Mouse (Mus musculus) forebrain, embryonic 15.5 days (tissue): ENCODE data around the gene Taf15. TPM values are rescaled to one million over a fixed set of nuclear protein-coding genes. Genes with fewer than 3 reads are reported as not detected.

Experiments
- ATAC-seq: fragments of 200-750 bp; cut with Nextera tagmentation; replicated peaks from 2 replicates; pipeline ENCODE4 v1.8.0; 2017; ENCODE audit warnings: mild to moderate bottlenecking, moderate TSS enrichment, moderate library complexity
- H3K27ac ChIP-seq: fragments of 300-500 bp; sonication (generic); replicated peaks from 2 replicates; pipeline ENCODE4 v1.5.1; 2015; ENCODE audit warnings: mild to moderate bottlenecking, inconsistent platforms
- H3K27me3 ChIP-seq: fragments of 300-500 bp; sonication (generic); 2 replicates; pipeline ENCODE4 v1.6.1; 2015; ENCODE audit warnings: inconsistent platforms
- H3K36me3 ChIP-seq: fragments of 300-500 bp; sonication (generic); 2 replicates; pipeline ENCODE4 v1.6.1; 2015; ENCODE audit warnings: mild to moderate bottlenecking, inconsistent platforms
- H3K4me1 ChIP-seq: fragments of 300-500 bp; sonication (generic); 2 replicates; pipeline ENCODE4 v1.6.1; 2015; ENCODE audit warnings: inconsistent platforms
- H3K4me2 ChIP-seq: fragments of 300-500 bp; sonication (generic); replicated peaks from 2 replicates; pipeline ENCODE4 v1.6.1; 2015; ENCODE audit warnings: mild to moderate bottlenecking, inconsistent platforms
- H3K4me3 ChIP-seq: fragments of 300-500 bp; sonication (generic); 2 replicates; pipeline ENCODE4 v1.5.1; 2015; ENCODE audit warnings: mild to moderate bottlenecking, inconsistent platforms
- H3K9ac ChIP-seq: fragments of 300-500 bp; sonication (generic); replicated peaks from 2 replicates; pipeline ENCODE4 v1.6.1; 2015; ENCODE audit warnings: mild to moderate bottlenecking, inconsistent platforms
- H3K9me3 ChIP-seq: fragments of 300-500 bp; sonication (generic); 2 replicates; pipeline ENCODE4 v1.6.1; 2016; ENCODE audit warnings: inconsistent platforms
- WGBS: fragments of 180-500 bp; shearing (Covaris S2); methylation state at CpG from one replicate; pipeline ENCODE4 v1.1.7; 2015; ENCODE audit warnings: mixed read lengths; 5-methylcytosine and 5-hydroxymethylcytosine counted together
- polyA plus RNA-seq: library from polyadenylated mRNA; unstranded; fragments of >200 nt; fragmentation: Nextera tagmentation; extraction: Ambion mirVana; gene quantifications from 2 replicates; pipeline ENCODE4 v1.2.1, GENCODE M21; 2015

Gene Taf15
- polyA plus RNA-seq, 1 experiment from 2014 or later: 12.9 TPM

- Histone ChIP-seq H3K27ac (no peak overlapping the region), H3K4me2 (peak overlapping the region; percentile 31), H3K4me3 (peak overlapping the region; percentile 18), H3K36me3 (no peaks in the 10 kb centered on the region), H3K9me3 (no peaks in the 10 kb centered on the region), H3K27me3 (peaks cover 45% of the 10 kb centered on the region), H3K4me1 (peaks cover 20% of the 10 kb centered on the region), H3K9ac (no peak overlapping the region)
- 32% methylated on average over 19 of the region's 19 CpGs for WGBS
- no peak for ATAC-seq
Measured at GRCm38 (mm10) chr11:83445001-83445400, 27.9 kb upstream of the Taf15 start.

- Histone ChIP-seq H3K36me3 (no peaks in the 10 kb centered on the region), H3K4me3 (no peak overlapping the region), H3K27ac (no peak overlapping the region), H3K9me3 (no peaks in the 10 kb centered on the region), H3K4me1 (peaks cover 18% of the 10 kb centered on the region), H3K4me2 (no peak overlapping the region), H3K9ac (no peak overlapping the region), H3K27me3 (peaks cover 30% of the 10 kb centered on the region)
- 82% methylated on average over 10 of the region's 10 CpGs for WGBS
- no peak for ATAC-seq
Measured at GRCm38 (mm10) chr11:83447612-83448011, 25.3 kb upstream of the Taf15 start.

GRCm38 (mm10) chr11:83448021-83448926 lies 24.6 kb upstream of the Taf15 start:
- Histone ChIP-seq H3K36me3 (no peaks in the 10 kb centered on the region), H3K4me3 (no peak overlapping the region), H3K9me3 (no peaks in the 10 kb centered on the region), H3K9ac (no peak overlapping the region), H3K4me1 (peaks cover 13% of the 10 kb centered on the region; the same call in 1 of the 2 replicates), H3K27me3 (peaks cover 23% of the 10 kb centered on the region), H3K4me2 (no peak overlapping the region), H3K27ac (no peak overlapping the region)
- 54% methylated on average over 16 of the region's 16 CpGs for WGBS
- no peak for ATAC-seq

GRCm38 (mm10) chr11:83448927-83449236 lies 24.0 kb upstream of the Taf15 start:
- ATAC-seq: 0 out of 2 replicates have a peak, but pooled peaks have one; percentile 16

GRCm38 (mm10) chr11:83449298-83449697 lies 23.6 kb upstream of the Taf15 start:
- H3K4me1 ChIP-seq: peaks cover 13% of the 10 kb centered on the region; the same call in 1 of the 2 replicates
- no peak overlapping the region for H3K4me3 ChIP-seq
- peaks cover 13% of the 10 kb centered on the region for H3K27me3 ChIP-seq
- no peak for ATAC-seq
- H3K4me2 ChIP-seq: no peak overlapping the region
- no peaks in the 10 kb centered on the region for H3K9me3 ChIP-seq
- H3K27ac ChIP-seq: no peak overlapping the region
- H3K36me3 ChIP-seq: no peaks in the 10 kb centered on the region
- H3K9ac ChIP-seq: no peak overlapping the region
- WGBS: 74% methylated on average over 4 of the region's 4 CpGs

More at GRCm38 (mm10) chr11:83448927-83449236, 24.0 kb upstream of the Taf15 start:
- Histone ChIP-seq H3K36me3 (no peaks in the 10 kb centered on the region), H3K9ac (no peak overlapping the region), H3K4me3 (no peak overlapping the region), H3K27me3 (peaks cover 17% of the 10 kb centered on the region), H3K27ac (no peak overlapping the region), H3K4me2 (no peak overlapping the region), H3K4me1 (peaks cover 13% of the 10 kb centered on the region; the same call in 1 of the 2 replicates), H3K9me3 (no peaks in the 10 kb centered on the region)

- no peak for ATAC-seq
- H3K4me3 ChIP-seq: no peak overlapping the region
- H3K4me2 ChIP-seq: no peak overlapping the region
- WGBS: 18% methylated on average over 1 of the region's 1 CpGs
- no peak overlapping the region for H3K9ac ChIP-seq
- no peaks in the 10 kb centered on the region for H3K36me3 ChIP-seq
- no peak overlapping the region for H3K27ac ChIP-seq
- H3K27me3 ChIP-seq: peaks cover under 1% of the 10 kb centered on the region; the same call in 1 of the 2 replicates
- peaks cover 7% of the 10 kb centered on the region; the same call in 1 of the 2 replicates for H3K4me1 ChIP-seq
- H3K9me3 ChIP-seq: no peaks in the 10 kb centered on the region
Measured at GRCm38 (mm10) chr11:83450550-83450949, 22.3 kb upstream of the Taf15 start.

- ATAC-seq: no peak
- Histone ChIP-seq H3K4me1 (peaks cover 7% of the 10 kb centered on the region; the same call in 1 of the 2 replicates), H3K9ac (no peak overlapping the region), H3K27me3 (no peaks in the 10 kb centered on the region), H3K27ac (no peak overlapping the region), H3K4me2 (no peak overlapping the region), H3K9me3 (no peaks in the 10 kb centered on the region), H3K36me3 (no peaks in the 10 kb centered on the region), H3K4me3 (no peak overlapping the region)
- 90% methylated on average over 10 of the region's 10 CpGs for WGBS
Measured at GRCm38 (mm10) chr11:83451281-83451680, 21.6 kb upstream of the Taf15 start.

GRCm38 (mm10) chr11:83454548-83454947 lies 18.3 kb upstream of the Taf15 start:
- H3K27me3 ChIP-seq: no peaks in the 10 kb centered on the region
- H3K4me3 ChIP-seq: no peak overlapping the region
- no peaks in the 10 kb centered on the region for H3K36me3 ChIP-seq
- no peak overlapping the region for H3K27ac ChIP-seq
- no peak for ATAC-seq
- no peaks in the 10 kb centered on the region for H3K9me3 ChIP-seq
- no peaks in the 10 kb centered on the region for H3K4me1 ChIP-seq
- 30% methylated on average over 4 of the region's 4 CpGs for WGBS
- H3K9ac ChIP-seq: no peak overlapping the region
- H3K4me2 ChIP-seq: no peak overlapping the region

- Histone ChIP-seq H3K9me3 (no peaks in the 10 kb centered on the region), H3K36me3 (no peaks in the 10 kb centered on the region), H3K4me1 (no peaks in the 10 kb centered on the region), H3K27me3 (no peaks in the 10 kb centered on the region), H3K4me2 (no peak overlapping the region), H3K9ac (no peak overlapping the region), H3K27ac (no peak overlapping the region), H3K4me3 (no peak overlapping the region)
- ATAC-seq: no peak
- WGBS: 68% methylated on average over 3 of the region's 3 CpGs
Measured at GRCm38 (mm10) chr11:83455608-83456007, 17.3 kb upstream of the Taf15 start.

- Histone ChIP-seq H3K4me1 (no peaks in the 10 kb centered on the region), H3K4me3 (no peak overlapping the region), H3K27me3 (peaks cover 9% of the 10 kb centered on the region), H3K9me3 (no peaks in the 10 kb centered on the region), H3K36me3 (no peaks in the 10 kb centered on the region), H3K9ac (no peak overlapping the region), H3K4me2 (no peak overlapping the region), H3K27ac (no peak overlapping the region)
- WGBS: 27% methylated on average over 7 of the region's 7 CpGs
- ATAC-seq: no peak
Measured at GRCm38 (mm10) chr11:83457257-83457656, 15.6 kb upstream of the Taf15 start.

GRCm38 (mm10) chr11:83457912-83458601 lies 14.8 kb upstream of the Taf15 start:
- Histone ChIP-seq H3K4me2 (no peak overlapping the region), H3K4me1 (peaks cover 7% of the 10 kb centered on the region), H3K4me3 (no peak overlapping the region), H3K27me3 (peaks cover 9% of the 10 kb centered on the region), H3K27ac (no peak overlapping the region), H3K9me3 (no peaks in the 10 kb centered on the region), H3K36me3 (no peaks in the 10 kb centered on the region), H3K9ac (no peak overlapping the region)
- no peak for ATAC-seq
- 46% methylated on average over 9 of the region's 9 CpGs for WGBS

GRCm38 (mm10) chr11:83461462-83462027 lies 11.3 kb upstream of the Taf15 start:
- Histone ChIP-seq H3K36me3 (no peaks in the 10 kb centered on the region), H3K4me3 (no peak overlapping the region), H3K27me3 (peaks cover 19% of the 10 kb centered on the region), H3K4me1 (peaks cover 16% of the 10 kb centered on the region), H3K9me3 (no peaks in the 10 kb centered on the region), H3K27ac (no peak overlapping the region), H3K9ac (no peak overlapping the region), H3K4me2 (no peak overlapping the region)
- no peak for ATAC-seq
- 65% methylated on average over 10 of the region's 10 CpGs for WGBS
